Mouse (Mus musculus) bone marrow, adult 2 months (tissue): ENCODE results near the gene Med15.

Experiments
- CTCF ChIP-seq: fragments of 200-500 bp; IDR thresholded peaks from 2 replicates; pipeline ENCODE4 v1.5.1; 2011; ENCODE audit warnings: low read length, control low read depth; ENCODE audit not compliant: control insufficient read depth, insufficient read depth
- POLR2A ChIP-seq: fragments of 200-500 bp; IDR thresholded peaks from 2 replicates; pipeline ENCODE4 v1.6.1; 2011; ENCODE audit warnings: low read depth, mild to moderate bottlenecking, control low read depth, low read length, borderline replicate concordance; ENCODE audit not compliant: control insufficient read depth

DNA sequence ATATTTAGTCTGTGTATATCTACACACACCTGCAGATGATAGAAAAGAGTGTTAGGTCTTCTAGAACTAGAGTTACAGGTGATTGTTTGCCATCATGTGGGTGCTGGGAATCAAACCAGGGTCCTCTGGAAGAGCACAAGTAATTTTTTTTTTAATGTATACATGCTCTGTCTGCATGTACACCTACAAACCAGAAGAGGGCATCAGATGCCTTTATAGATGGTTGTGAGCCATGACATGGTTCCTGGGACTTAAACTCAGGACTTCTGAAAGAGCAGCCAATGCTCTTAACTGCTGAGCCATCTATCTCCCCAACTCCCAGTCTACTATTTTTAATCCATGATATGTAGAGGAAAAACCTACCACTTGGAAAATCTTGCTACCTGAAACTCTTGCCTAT is 2.7 kb downstream of the Med15 start:
- TF ChIP-seq CTCF: no peak
- no peak for TF ChIP-seq POLR2A
